Mouse (Mus musculus) heart, embryonic 14.5 days (tissue): Measurements from ENCODE around the gene Bcl6b. TPM values are rescaled to one million over a fixed set of nuclear protein-coding genes. Genes with fewer than 3 reads are reported as not detected.

Experiments
- ATAC-seq: fragments of 200-750 bp; cut with Nextera tagmentation; 2 replicates; pipeline ENCODE4 v1.8.0; 2017; ENCODE audit warnings: low read depth, moderate TSS enrichment; ENCODE audit not compliant: insufficient number of reproducible peaks, insufficient read depth, low FRiP score
- H3K27ac ChIP-seq, 2 experiments: fragments of 200-500 bp in 1 of 2; fragments of 300-500 bp in 1 of 2; sonication (generic) in 1 of 2; replicated peaks in 1 of 2; 2 replicates each; pipeline ENCODE4 v1.5.1; 2012 to 2014; ENCODE audit warnings: low read depth in 2 of 2, low read length in 2 of 2, control low read depth in 1 of 2, mild to moderate bottlenecking in 1 of 2, mixed read lengths in 1 of 2; ENCODE audit not compliant: control insufficient read depth in 1 of 2, insufficient read depth in 1 of 2
- H3K27me3 ChIP-seq: fragments of 300-500 bp; sonication (generic); 2 replicates; pipeline ENCODE4 v1.6.1; 2014; ENCODE audit warnings: mild to moderate bottlenecking, low read length, control low read depth; ENCODE audit not compliant: control insufficient read depth, insufficient read depth
- H3K36me3 ChIP-seq: fragments of 300-500 bp; sonication (generic); 2 replicates; pipeline ENCODE4 v1.6.1; 2014; ENCODE audit warnings: mild to moderate bottlenecking, control low read depth, low read length, mixed read lengths; ENCODE audit not compliant: control insufficient read depth, insufficient read depth
- H3K4me1 ChIP-seq, 2 experiments: fragments of 200-500 bp in 1 of 2; fragments of 300-500 bp in 1 of 2; sonication (generic) in 1 of 2; 2 replicates each; pipeline ENCODE4 v1.6.1; 2012 to 2014; ENCODE audit warnings: low read length in 2 of 2, control low read depth in 1 of 2, mixed read lengths in 1 of 2; ENCODE audit not compliant: control insufficient read depth in 2 of 2, insufficient read depth in 2 of 2
- H3K4me2 ChIP-seq: fragments of 300-500 bp; sonication (generic); 2 replicates; pipeline ENCODE4 v1.6.1; 2014; ENCODE audit warnings: mild to moderate bottlenecking, low read length
- H3K4me3 ChIP-seq, 2 experiments: fragments of 200-500 bp in 1 of 2; fragments of 300-500 bp in 1 of 2; sonication (generic) in 1 of 2; 2 replicates each; pipeline ENCODE4 v1.5.1; 2012 to 2014; ENCODE audit warnings: low read length in 2 of 2, mild to moderate bottlenecking in 2 of 2, control low read depth in 1 of 2, low read depth in 1 of 2, moderate library complexity in 1 of 2; ENCODE audit not compliant: control insufficient read depth in 1 of 2, insufficient read depth in 1 of 2
- H3K9ac ChIP-seq: fragments of 300-500 bp; sonication (generic); 2 replicates; pipeline ENCODE4 v1.6.1; 2014; ENCODE audit warnings: mild to moderate bottlenecking, low read length
- H3K9me3 ChIP-seq: fragments of 300-500 bp; sonication (generic); 2 replicates; pipeline ENCODE4 v1.6.1; 2016; ENCODE audit warnings: low read length, control low read depth; ENCODE audit not compliant: control insufficient read depth
- WGBS: fragments of 180-500 bp; shearing (Covaris S2); extraction: QIAGEN DNeasy Blood & Tissue Kit; methylation state at CpG from one replicate; pipeline ENCODE4 v1.1.7; 2014; 5-methylcytosine and 5-hydroxymethylcytosine counted together
- polyA plus RNA-seq: library from polyadenylated mRNA; unstranded; fragments of >200 nt; fragmentation: Nextera tagmentation; extraction: Ambion mirVana; gene quantifications from 2 replicates; pipeline ENCODE4 v1.2.1, GENCODE M21; 2014

The Bcl6b gene
- polyA plus RNA-seq, 1 experiment from 2014 or later, result 18.7 TPM

DNA sequence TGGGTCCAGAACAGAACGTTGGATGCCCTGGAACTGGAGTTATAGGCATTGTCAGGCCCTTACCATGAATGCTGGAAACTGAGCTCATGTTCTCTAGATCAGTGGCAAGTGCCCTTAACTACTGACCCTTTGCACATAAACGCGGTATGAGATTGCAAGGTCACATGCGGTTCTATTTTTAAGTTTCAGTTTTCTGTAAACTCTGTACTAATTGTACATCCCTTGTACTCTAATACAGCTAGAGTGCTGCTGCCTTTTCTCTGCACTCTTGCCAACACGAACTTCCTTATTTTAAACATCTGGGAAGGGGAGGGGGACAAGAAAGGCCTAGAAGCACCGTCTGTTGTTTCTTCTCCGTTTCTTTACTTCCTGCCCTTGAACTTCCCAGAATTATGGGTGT, 44.5 kb downstream of the Bcl6b start:
- H3K27me3 ChIP-seq, result no peaks in the 10 kb centered on the region
- H3K9ac ChIP-seq, result no peak overlapping the region
- ATAC-seq, result no peak
- no peaks in the 10 kb centered on the region for H3K4me1 ChIP-seq
- no peak overlapping the region for H3K27ac ChIP-seq
- H3K4me2 ChIP-seq, result no peak overlapping the region
- 62% methylated on average over 7 of the region's 7 CpGs for WGBS
- H3K9me3 ChIP-seq, result no peaks in the 10 kb centered on the region
- H3K4me3 ChIP-seq, result no peak overlapping the region
- H3K36me3 ChIP-seq, result no peaks in the 10 kb centered on the region

DNA sequence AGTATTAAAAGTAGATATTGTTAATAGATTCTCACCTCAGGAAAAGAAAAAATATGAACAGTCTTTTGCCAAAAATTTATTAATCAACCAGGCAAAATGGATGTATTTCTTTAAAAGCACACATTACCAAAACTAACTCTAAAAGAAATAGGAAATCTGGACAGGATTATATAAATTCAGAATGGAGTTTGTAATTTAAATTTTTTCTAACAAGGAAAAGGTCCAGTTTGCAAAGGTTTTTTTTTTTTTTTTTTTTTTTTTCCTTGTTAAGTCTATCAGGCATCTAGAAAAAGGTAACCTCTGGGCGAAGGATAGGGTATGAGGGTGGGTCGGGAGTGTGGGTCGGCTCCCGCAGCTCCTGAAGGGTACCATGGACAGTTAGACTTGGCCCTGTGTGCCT, 49.1 kb downstream of the Bcl6b start:
- Histone ChIP-seq H3K36me3 (no peaks in the 10 kb centered on the region), H3K27ac (no peak overlapping the region), H3K4me3 (no peak overlapping the region), H3K4me1 (no peaks in the 10 kb centered on the region), H3K4me2 (no peak overlapping the region), H3K9me3 (no peaks in the 10 kb centered on the region), H3K27me3 (no peaks in the 10 kb centered on the region), H3K9ac (no peak overlapping the region)
- WGBS, result 85% methylated on average over 4 of the region's 4 CpGs
- ATAC-seq, result no peak

GRCm38 (mm10) chr11:70179401-70179800, 50.2 kb downstream of the Bcl6b start:
- H3K4me1 ChIP-seq, result no peaks in the 10 kb centered on the region
- WGBS, result 36% methylated on average over 14 of the region's 14 CpGs
- H3K9ac ChIP-seq, result no peak overlapping the region
- no peaks in the 10 kb centered on the region for H3K36me3 ChIP-seq
- H3K27me3 ChIP-seq, result no peaks in the 10 kb centered on the region
- H3K4me2 ChIP-seq, result no peak overlapping the region
- no peak overlapping the region for H3K27ac ChIP-seq
- H3K9me3 ChIP-seq, result no peaks in the 10 kb centered on the region
- no peak for ATAC-seq
- H3K4me3 ChIP-seq, result no peak overlapping the region

- H3K4me2 ChIP-seq, result no peak overlapping the region
- no peak overlapping the region for H3K9ac ChIP-seq
- no peak for ATAC-seq
- no peaks in the 10 kb centered on the region for H3K27me3 ChIP-seq
- no peaks in the 10 kb centered on the region for H3K4me1 ChIP-seq
- H3K36me3 ChIP-seq, result no peaks in the 10 kb centered on the region
- no peak overlapping the region for H3K27ac ChIP-seq
- no peak overlapping the region for H3K4me3 ChIP-seq
- H3K9me3 ChIP-seq, result no peaks in the 10 kb centered on the region
- 68% methylated on average over 11 of the region's 11 CpGs for WGBS
These were observed 50.8 kb downstream of the Bcl6b start for GRCm38 (mm10) chr11:70178756-70179155.

- 82% methylated on average over 11 of the region's 11 CpGs for WGBS
- H3K36me3 ChIP-seq, result no peaks in the 10 kb centered on the region
- no peaks in the 10 kb centered on the region for H3K4me1 ChIP-seq
- no peak overlapping the region for H3K9ac ChIP-seq
- no peaks in the 10 kb centered on the region for H3K9me3 ChIP-seq
- H3K4me2 ChIP-seq, result no peak overlapping the region
- no peak overlapping the region for H3K4me3 ChIP-seq
- ATAC-seq, result no peak
- H3K27ac ChIP-seq, result no peak overlapping the region
- H3K27me3 ChIP-seq, result no peaks in the 10 kb centered on the region
These were observed 51.3 kb downstream of the Bcl6b start for GRCm38 (mm10) chr11:70178311-70178710.

DNA sequence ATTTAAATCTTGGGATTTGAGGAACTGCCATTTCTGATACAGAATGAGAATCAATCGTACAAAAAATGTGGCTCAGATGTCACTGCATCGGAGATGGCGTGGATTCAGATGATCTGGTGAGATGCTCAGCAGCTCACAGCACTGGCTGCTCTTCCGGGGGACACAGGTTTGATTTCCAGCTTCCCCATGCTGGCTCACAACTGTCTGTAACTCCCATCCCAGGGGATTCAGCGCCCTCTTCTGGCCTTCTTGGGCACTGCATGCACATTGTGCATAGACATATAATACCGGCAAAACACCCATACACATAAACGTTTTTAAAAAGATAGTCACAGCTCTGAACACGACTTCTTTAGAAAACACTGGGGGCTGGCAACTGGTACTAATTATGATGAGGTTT, 52.0 kb downstream of the Bcl6b start:
- Histone ChIP-seq H3K4me2 (no peak overlapping the region), H3K36me3 (no peaks in the 10 kb centered on the region)

DNA sequence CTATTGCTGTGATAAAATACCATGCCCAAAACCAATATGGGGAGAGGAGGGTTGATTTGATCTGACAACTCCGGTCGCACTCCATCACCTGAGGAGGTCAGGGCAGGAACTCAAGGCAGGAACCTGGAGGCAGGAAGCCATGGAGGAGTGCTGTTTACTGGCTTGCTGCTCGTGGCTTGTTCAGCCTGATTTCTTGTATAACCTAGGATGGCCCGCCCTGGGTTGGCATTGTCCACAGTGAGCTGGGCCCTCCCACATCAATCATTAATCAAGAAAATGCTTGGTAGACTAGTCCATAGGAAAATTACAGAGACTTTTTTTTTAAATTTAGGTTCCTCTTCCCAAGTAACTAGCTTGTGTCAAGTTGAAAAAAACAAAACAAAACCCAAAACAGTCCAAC, 55.1 kb downstream of the Bcl6b start:
- Histone ChIP-seq H3K9me3 (no peaks in the 10 kb centered on the region), H3K27me3 (no peaks in the 10 kb centered on the region), H3K9ac (no peak overlapping the region), H3K4me1 (no peaks in the 10 kb centered on the region), H3K36me3 (no peaks in the 10 kb centered on the region), H3K4me3 (no peak overlapping the region), H3K4me2 (no peak overlapping the region), H3K27ac (no peak overlapping the region)
- no peak for ATAC-seq
- 82% methylated on average over 4 of the region's 4 CpGs for WGBS

More for the DNA sequence above, 52.0 kb downstream of the Bcl6b start:
- WGBS, result 68% methylated on average over 8 of the region's 8 CpGs
- Histone ChIP-seq H3K27me3 (no peaks in the 10 kb centered on the region), H3K4me1 (no peaks in the 10 kb centered on the region), H3K4me3 (no peak overlapping the region), H3K27ac (no peak overlapping the region), H3K9ac (no peak overlapping the region), H3K9me3 (no peaks in the 10 kb centered on the region)
- ATAC-seq, result no peak
